Mouse (Mus musculus) heart, postnatal 14 days (tissue): ENCODE data around the gene 4930452B06Rik. TPM values are rescaled to one million over a fixed set of nuclear protein-coding genes. Genes with fewer than 3 reads are reported as not detected.
A peak's percentile ranks its signal among the peaks of the same experiment; 100 is the strongest.
"Not testable (repeated sequence)": the region's sequence is repeated elsewhere in the genome, so short reads cannot be mapped to it uniquely, and the experiment has no call there.

Experiments
- DNase-seq, 2 experiments: peaks; one replicate each; pipeline ENCODE4 v3.0.0; 2021 to 2022
- intact Hi-C: fragments of 180-260 bp; cut with DNase I; formaldehyde crosslinking; loops from one replicate; pipeline ENCODE4 v1.15.1; 2025
- long read RNA-seq, 2 experiments: library from polyadenylated mRNA; stranded (forward); transcript quantifications; one replicate each; pipeline ENCODE4 v2.0.0; 2021
- total RNA-seq, 2 experiments: library from RNA; stranded (reverse); gene quantifications; 2 replicates each; pipeline ENCODE4 v1.2.3; 2021

4930452B06Rik gene
- total RNA-seq: 1 to 10 TPM; 3.3 to 4.1 TPM
- long read RNA-seq, experiment 1, transcript 4930452B06Rik-201 (16 exons, 2,681 nt): major isoform, 5 of 8 reads
- long read RNA-seq, experiment 1, partial matches to known transcripts: 2 of 8 reads
- long read RNA-seq, experiment 1, other reads (novel, unspliced or antisense): 1 of 8 reads
- long read RNA-seq, experiment 2, transcript 4930452B06Rik-201 (16 exons, 2,681 nt): major isoform, 5 of 8 reads
- long read RNA-seq, experiment 2, partial matches to known transcripts: 0 of 8 reads
- long read RNA-seq, experiment 2, other reads (novel, unspliced or antisense): 3 of 8 reads

- intact Hi-C loops: no loop called here
- DNase-seq: peak; percentile 77 to 80
These were observed at the start of gene 4930452B06Rik for GRCm38 (mm10) chr14:8665636-8666411. TSS of gene 4930452B06Rik (minus strand) at chr14:8666240.

GRCm38 (mm10) chr14:8712674-8713073 lies 46.6 kb upstream of the 4930452B06Rik start:
- DNase-seq: no peak
- intact Hi-C loops: no loop called here

GRCm38 (mm10) chr14:8689451-8689850 lies 23.4 kb upstream of the 4930452B06Rik start:
- intact Hi-C loops: no loop called here
- DNase-seq: no peak

- DNase-seq: no peak
- intact Hi-C loops: no loop called here
These were observed 22.4 kb upstream of the 4930452B06Rik start for GRCm38 (mm10) chr14:8688462-8688861.

GRCm38 (mm10) chr14:8686185-8686584 lies 20.1 kb upstream of the 4930452B06Rik start:
- intact Hi-C loops: no loop called here
- DNase-seq: no peak

GRCm38 (mm10) chr14:8679896-8680295 lies 13.9 kb upstream of the 4930452B06Rik start:
- DNase-seq: no peak
- intact Hi-C loops: no loop called here

- intact Hi-C loops: no loop called here
- no peak for DNase-seq
These were observed 5.7 kb downstream of the 4930452B06Rik start for GRCm38 (mm10) chr14:8660359-8660758.

GRCm38 (mm10) chr14:8641650-8642279 lies 24.3 kb downstream of the 4930452B06Rik start:
- no peak for DNase-seq
- intact Hi-C loops: no loop called here

- intact Hi-C loops: no loop called here
- DNase-seq: no peak
These were observed 33.8 kb downstream of the 4930452B06Rik start for GRCm38 (mm10) chr14:8632211-8632610.

- no peak for DNase-seq
- intact Hi-C loops: no loop called here
These were observed 37.6 kb downstream of the 4930452B06Rik start for GRCm38 (mm10) chr14:8628406-8628805.

- no peak for DNase-seq
- intact Hi-C loops: no loop called here
These were observed 38.6 kb downstream of the 4930452B06Rik start for GRCm38 (mm10) chr14:8627481-8627880.

- intact Hi-C loops: no loop called here
- DNase-seq: peak; percentile 2 to 21
These were observed 44.9 kb downstream of the 4930452B06Rik start for GRCm38 (mm10) chr14:8621164-8621563.

GRCm38 (mm10) chr14:8620580-8620979 lies 45.5 kb downstream of the 4930452B06Rik start:
- no peak for DNase-seq
- intact Hi-C loops: no loop called here

GRCm38 (mm10) chr14:8615636-8616035 lies 50.4 kb downstream of the 4930452B06Rik start:
- peak in 1 of 2 experiments; percentile 8 for DNase-seq
- intact Hi-C loops: loop anchor here (10.0 kb wide), 2 partner anchors 179 to 779 kb away; no protein-coding TSS in a partner anchor

GRCm38 (mm10) chr14:8614430-8614829 lies 51.6 kb downstream of the 4930452B06Rik start:
- not testable (repeated sequence) for DNase-seq
- intact Hi-C loops: loop anchor here (10.0 kb wide), 2 partner anchors 180 to 780 kb away; no protein-coding TSS in a partner anchor

- intact Hi-C loops: loop anchor here (10.0 kb wide), 2 partner anchors 183 to 783 kb away; no protein-coding TSS in a partner anchor
- no peak for DNase-seq
These were observed 54.0 kb downstream of the 4930452B06Rik start for GRCm38 (mm10) chr14:8612080-8612479.

GRCm38 (mm10) chr14:8610108-8610507 lies 55.9 kb downstream of the 4930452B06Rik start:
- no peak for DNase-seq
- intact Hi-C loops: loop anchor here (10.0 kb wide), 2 partner anchors 185 to 785 kb away; no protein-coding TSS in a partner anchor

GRCm38 (mm10) chr14:8608559-8609171 lies 57.4 kb downstream of the 4930452B06Rik start:
- peak; percentile 67 to 78 for DNase-seq
- intact Hi-C loops: loop anchor here (5.0 kb wide), 1 partner anchor 324 kb away; no protein-coding TSS in a partner anchor

- no peak for DNase-seq
- intact Hi-C loops: loop anchor here (5.0 kb wide), 1 partner anchor 327 kb away; no protein-coding TSS in a partner anchor
These were observed 61.1 kb downstream of the 4930452B06Rik start for GRCm38 (mm10) chr14:8604898-8605297.

- intact Hi-C loops: no loop called here
These were observed 81.0 kb downstream of the 4930452B06Rik start for GRCm38 (mm10) chr14:8585031-8585430.

More at GRCm38 (mm10) chr14:8585031-8585430, 81.0 kb downstream of the 4930452B06Rik start:
- no peak for DNase-seq
